Mouse (Mus musculus): Measurements from ENCODE around the gene Golm1.
"Not testable (repeated sequence)": the region's sequence is repeated elsewhere in the genome, so short reads cannot be mapped to it uniquely, and the experiment has no call there.

The Golm1 gene

GRCm38 (mm10) chr13:59675151-59676011 lies at the start of gene Golm1:
Golm1 (minus strand) TSS chr13:59675811.
- peak; percentile 72 for DNase-seq

GRCm38 (mm10) chr13:59722089-59722488 lies 46.5 kb upstream of the Golm1 start:
- DNase-seq: not testable (repeated sequence)

GRCm38 (mm10) chr13:59719475-59719874 lies 43.9 kb upstream of the Golm1 start:
- no peak for DNase-seq

DNA sequence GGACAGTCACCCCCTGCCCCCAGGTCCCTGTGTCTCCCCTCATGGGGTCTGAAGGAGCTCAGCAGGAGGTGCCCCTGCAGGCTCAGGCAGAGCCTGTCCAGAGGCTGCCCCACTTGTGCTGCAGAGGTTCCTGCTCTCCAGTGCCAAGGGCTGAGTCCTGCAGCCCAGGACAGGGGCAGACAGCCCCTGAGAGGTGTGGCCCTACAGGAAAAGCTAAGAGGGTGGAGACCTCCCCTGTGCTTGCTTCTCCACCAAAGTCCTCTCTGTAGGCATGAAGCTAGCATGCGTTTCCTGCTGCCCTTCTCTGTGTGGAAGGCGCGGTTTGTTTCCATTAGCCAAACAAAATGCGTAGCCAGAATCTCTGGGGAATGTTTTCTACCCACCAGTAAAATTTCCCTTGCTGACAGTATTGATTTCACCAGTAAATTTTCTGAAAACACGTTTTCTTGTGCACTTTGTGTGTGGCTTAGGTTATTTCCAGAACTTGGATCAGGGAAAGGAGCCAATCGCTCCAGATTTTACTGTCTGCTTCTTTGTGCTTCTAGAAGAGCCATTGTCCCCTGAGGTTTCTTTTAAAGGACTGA lies 43.3 kb upstream of the Golm1 start:
- not testable (repeated sequence) for DNase-seq

- no peak for DNase-seq
Measured at GRCm38 (mm10) chr13:59713710-59714109, 38.1 kb upstream of the Golm1 start.

- not testable (repeated sequence) for DNase-seq
Measured at GRCm38 (mm10) chr13:59711984-59712383, 36.4 kb upstream of the Golm1 start, which contains the start of gene Spata31d1b. Spata31d1b (plus strand) TSS chr13:59712284.

DNA sequence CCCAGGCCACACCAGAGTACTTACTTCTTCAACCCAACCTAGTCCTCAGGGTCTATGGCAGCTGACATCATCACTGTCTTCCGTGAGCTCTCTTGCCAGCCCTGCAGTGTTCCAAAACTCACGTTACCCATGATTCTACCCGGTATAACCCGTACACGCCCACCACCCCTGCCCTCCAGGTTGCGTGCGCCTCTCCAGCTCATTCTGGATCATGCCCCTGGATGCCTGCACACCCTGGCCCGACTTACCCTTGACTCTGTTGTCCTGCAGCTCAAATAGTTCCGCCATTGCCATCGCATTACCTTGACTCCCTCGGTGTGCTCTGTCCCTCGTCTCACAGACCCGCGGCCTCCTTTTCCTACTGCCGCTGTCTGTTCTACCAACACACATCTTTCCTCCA lies 34.6 kb upstream of the Golm1 start, which contains the start of gene Spata31d1a:
TSS of gene Spata31d1a (minus strand) at position 101 of the 400 bp plus-strand sequence.
- no peak for DNase-seq

GRCm38 (mm10) chr13:59704562-59704961 lies 29.0 kb upstream of the Golm1 start:
- DNase-seq: no peak

DNA sequence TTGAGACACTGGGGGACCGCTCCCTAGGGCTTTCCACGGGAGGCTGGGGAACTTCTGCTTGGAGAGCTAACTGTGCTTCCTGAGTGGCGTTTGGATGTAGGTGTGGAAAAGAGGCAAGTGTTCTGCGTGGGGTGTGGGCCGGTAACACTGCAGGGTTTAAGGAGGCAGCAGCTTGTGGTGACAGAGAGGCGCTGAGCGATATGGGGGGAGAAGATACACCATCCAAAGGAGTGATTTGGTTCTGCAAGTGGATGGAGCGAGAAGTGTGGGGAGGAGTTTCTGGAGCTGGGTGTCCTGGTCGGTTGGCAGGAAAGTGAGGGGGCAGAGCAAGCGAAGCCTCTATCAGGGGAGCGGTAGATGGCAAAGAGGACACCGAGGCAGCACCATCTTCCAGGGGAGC lies 27.9 kb upstream of the Golm1 start:
- no peak for DNase-seq

DNA sequence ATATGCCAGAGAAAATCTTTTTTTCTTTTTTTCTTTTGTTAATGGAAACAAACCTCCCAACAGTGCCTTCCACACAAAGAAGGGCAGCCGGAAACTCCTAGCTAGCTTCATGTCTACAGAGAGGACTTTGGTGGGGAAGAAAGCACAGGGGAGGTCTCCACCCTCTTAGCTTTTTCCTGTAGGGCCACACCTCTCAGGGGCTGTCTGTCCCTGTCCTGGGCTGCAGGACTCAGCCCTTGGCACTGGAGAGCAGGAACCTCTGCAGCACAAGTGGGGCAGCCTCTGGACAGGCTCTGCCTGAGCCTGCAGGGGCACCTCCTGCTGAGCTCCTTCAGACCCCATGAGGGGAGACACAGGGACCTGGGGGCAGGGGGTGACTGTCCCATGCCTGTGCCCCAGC lies 24.5 kb upstream of the Golm1 start:
- DNase-seq: not testable (repeated sequence)

DNA sequence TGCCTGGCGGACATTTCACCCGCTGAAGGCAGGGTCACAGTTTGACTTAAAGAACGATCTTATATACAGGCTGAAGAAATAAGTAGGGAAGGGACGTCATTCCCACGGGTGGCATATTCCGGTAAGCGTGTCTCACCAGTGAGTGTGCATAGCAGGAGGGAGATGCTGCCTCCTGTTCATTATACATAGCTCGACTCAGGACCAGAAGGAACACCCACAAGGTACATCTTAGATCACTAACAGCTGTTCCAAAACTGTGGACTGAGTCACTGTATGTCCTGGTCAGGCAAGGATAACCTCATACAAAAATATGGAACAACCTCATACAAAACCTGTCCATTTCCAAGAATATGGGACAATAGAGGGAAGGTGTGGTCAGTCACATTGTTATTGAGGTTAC lies 23.5 kb upstream of the Golm1 start:
- no peak for DNase-seq

DNA sequence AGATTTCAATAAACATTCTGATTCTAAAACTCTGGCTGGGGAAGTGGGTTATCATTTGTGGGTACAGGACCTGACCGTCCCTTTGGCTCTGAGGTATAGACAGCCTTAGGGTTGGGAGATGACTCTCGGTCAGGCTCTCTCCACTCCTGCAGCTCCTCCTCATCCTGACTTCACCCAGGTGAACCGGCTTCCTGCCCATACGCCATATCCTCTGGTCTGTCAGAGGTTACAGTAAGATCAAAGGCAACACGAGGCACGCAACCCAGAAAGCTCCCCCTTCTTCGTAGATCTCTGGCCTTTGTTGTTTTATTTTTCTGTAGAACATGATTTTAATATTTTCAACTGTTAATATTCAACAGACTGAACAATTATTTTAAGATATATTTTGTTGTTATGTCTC lies 20.2 kb upstream of the Golm1 start:
- DNase-seq: no peak

DNA sequence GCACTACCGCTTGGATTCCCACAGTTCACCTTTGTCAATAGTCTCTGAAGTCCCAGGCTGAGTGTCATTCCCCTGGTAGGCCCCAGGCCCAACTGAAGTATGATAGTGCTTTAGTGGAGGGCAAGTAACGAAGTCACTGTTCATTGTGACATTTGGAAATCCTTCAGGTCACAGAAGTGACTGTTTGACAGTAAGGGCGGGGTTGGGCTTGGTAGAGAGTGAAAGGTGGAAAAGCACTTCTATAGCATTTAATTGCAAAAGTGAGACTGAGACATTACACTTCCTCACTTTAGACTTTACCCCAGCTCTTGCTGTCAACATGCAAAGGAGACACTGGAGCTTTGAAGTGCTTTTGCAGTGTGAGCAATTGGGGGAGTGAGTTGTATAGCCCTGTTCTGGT lies 18.4 kb upstream of the Golm1 start, which contains the start of gene 4921517D22Rik:
TSS of gene 4921517D22Rik (minus strand) at position 101 of the 400 bp plus-strand sequence.
- no peak for DNase-seq

DNA sequence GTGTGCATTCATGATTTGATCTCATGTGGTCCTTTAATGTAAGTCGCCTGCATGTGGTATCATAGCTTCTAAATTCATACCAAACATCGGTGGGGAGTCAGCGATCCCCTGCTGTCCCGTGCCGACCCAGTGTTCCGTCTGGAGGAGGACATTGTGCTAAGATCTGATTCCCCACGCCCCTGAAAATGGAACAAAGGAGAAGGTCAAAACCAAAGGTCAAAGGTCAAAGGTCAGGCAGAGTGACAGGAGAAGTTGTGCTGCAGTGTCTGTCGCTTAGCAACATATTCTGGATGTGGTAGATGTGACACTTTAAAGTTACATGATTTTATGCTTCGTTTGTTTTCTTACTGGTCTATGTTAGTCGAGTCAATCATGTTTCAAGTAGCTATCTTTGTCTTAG lies 15.9 kb upstream of the Golm1 start:
- no peak for DNase-seq

DNA sequence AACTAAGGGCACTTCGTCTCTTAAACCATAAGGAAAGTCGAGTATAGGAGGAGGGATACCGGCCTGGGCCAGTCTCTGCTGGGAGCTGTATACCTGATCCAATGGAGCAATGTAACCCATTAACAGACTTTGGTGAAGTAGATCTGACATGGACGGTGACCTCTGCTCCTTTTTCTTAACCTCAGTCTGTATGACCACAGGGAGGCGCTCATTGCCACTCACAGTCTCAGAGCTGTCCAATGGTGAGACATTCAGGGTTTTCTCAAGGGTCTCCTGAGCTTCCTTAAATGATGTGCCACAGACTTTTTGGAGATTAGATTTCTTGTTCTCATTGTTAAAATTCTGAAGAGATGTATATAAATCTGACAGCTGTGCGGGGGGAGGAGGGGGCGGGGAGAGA lies 15.0 kb upstream of the Golm1 start:
- no peak for DNase-seq

DNA sequence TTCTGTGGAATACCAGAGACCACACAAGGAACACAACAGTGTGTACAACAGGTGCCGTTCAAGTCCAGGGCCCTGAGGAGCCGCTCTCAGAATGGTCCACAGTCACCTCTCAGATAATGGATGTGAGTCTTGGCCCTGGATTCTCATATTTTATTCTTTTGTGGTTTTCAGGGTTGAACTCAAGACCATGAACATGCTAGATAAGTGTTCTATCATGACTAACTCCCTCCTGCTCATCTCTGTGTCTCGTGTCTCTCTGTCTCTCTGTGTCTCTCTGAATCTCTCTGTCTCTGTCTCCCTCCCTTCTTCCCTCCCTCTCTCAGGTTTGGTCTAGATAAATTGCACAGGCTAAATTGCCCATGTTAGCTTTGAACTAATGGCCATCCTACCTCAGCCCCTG lies 14.2 kb upstream of the Golm1 start:
- DNase-seq: no peak

GRCm38 (mm10) chr13:59689313-59689712 lies 13.7 kb upstream of the Golm1 start:
- no peak for DNase-seq

DNA sequence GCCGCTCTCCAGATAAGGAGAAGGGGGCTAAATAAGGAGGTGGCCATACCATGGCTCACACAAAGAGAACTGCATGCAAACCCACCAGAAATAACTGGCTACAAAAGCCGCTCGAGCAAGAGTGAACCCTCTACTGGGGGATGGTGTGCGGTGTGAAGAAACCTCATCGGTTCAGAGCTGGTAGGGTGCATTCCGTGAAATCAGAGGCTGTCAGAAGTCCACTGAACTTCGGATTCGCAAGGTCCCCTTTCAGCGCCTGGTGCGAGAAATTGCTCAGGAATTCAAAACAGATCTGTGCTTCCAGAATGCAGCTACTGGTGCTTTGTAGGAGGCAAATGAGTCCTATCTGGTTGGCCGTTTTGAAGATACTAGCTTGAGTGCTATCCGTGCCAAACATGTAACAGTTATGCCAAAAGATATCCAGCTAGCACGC lies 12.7 kb upstream of the Golm1 start:
- DNase-seq: peak; percentile 45

DNA sequence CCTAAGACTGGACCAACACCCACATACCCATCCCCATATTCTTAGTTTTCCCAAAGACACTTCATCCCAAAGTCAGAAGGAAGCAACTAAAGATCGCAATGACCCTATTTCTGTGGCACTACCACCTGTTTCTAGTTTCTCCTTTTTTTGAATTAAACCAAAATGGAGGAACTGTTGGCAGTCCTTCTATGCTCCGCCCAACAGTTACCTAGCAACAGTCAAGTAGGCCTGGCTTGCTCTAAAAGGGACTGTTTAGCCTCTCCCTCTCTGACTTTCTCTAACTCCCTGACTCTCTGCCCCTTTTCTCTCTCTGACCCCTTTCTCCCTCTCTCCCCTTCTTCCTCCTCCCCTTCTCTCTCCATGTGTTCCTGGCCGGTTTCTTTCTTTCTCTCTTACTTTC lies 9.6 kb upstream of the Golm1 start:
- no peak for DNase-seq

- no peak for DNase-seq
Measured at GRCm38 (mm10) chr13:59682629-59683028, 7.0 kb upstream of the Golm1 start.

DNA sequence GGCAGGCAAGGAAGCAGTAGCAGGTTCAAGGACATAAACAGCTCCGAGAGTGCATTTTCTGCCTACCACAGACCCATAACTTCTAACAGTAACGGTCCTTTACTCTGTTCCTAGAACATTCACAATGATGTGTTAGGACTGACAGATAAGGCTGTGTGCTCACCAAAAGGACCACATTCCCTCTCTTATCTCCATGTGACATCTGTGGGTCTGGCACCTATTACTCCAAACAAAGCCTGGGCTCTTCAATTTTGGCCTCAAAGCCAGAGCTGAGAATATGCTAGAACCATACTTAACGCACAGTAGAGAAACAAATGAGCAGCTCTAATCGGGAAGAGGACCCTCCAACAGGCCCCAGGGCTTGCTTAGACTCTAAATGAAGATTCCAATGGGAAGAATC lies 4.3 kb upstream of the Golm1 start:
- no peak for DNase-seq

- DNase-seq: no peak
Measured at GRCm38 (mm10) chr13:59679306-59679705, 3.7 kb upstream of the Golm1 start.

GRCm38 (mm10) chr13:59676316-59677229 lies 962 bp upstream of the Golm1 start:
- DNase-seq: no peak

Measured in cerebellum, adult 9-11 months (tissue).